Mouse (Mus musculus): Measurements from ENCODE around the gene Plppr3. TPM values are rescaled to one million over a fixed set of nuclear protein-coding genes. Genes with fewer than 3 reads are reported as not detected.
A peak's percentile ranks its signal among the peaks of the same experiment; 100 is the strongest.

Plppr3 gene
- total RNA-seq, 2 experiments from 2014 or later, result 2.5 to 2.9 TPM

GRCm38 (mm10) chr10:79817111-79817510 lies 57.3 kb downstream of the Plppr3 start:
- DNase-seq, result no peak

- DNase-seq, result no peak
Observed at GRCm38 (mm10) chr10:79815671-79816494, 58.6 kb downstream of the Plppr3 start.

GRCm38 (mm10) chr10:79814271-79814842 lies 60.1 kb downstream of the Plppr3 start:
- DNase-seq, result no peak

- peak; percentile 92 for DNase-seq
Observed at GRCm38 (mm10) chr10:79811736-79812637, 62.4 kb downstream of the Plppr3 start.

Small RNA genes within 50 kb of the gene (microRNA-seq; reads per million reads assigned to microRNA genes)
- 0 reads per million in 2 experiments for gene Mir6910

Other genes starting within 250 kb of the Plppr3 start
- gene Shc2, start 236.7 kb downstream of the Plppr3 start, total RNA-seq (2021), result 1 to 10 TPM; 3.2 to 3.7 TPM
- gene Odf3l2, start 228.9 kb downstream of the Plppr3 start, total RNA-seq (2021), result not detected
- gene Madcam1, start 210.1 kb downstream of the Plppr3 start, total RNA-seq (2021), result under 1 TPM; 0.36 to 0.67 TPM
- 10 to 100 TPM; 18.8 to 20.3 TPM for gene Tpgs1, start 205.3 kb downstream of the Plppr3 start, total RNA-seq (2021)
- 100 to 1,000 TPM; 134 to 145 TPM for gene Cdc34, start 192.4 kb downstream of the Plppr3 start, total RNA-seq (2021)
- 1 to 10 TPM; 2.9 to 3.7 TPM for gene Gzmm, start 185.6 kb downstream of the Plppr3 start, total RNA-seq (2021)
- gene Bsg, start 170.1 kb downstream of the Plppr3 start, total RNA-seq (2021), result 100 to 1,000 TPM; 793 to 876 TPM
- gene Hcn2, start 158.0 kb downstream of the Plppr3 start, total RNA-seq (2021), result 1 to 10 TPM; 7.6 to 9.5 TPM
- gene Polrmt, start 128.1 kb downstream of the Plppr3 start, total RNA-seq (2021), result 10 to 100 TPM; 35.4 to 39.6 TPM
- not detected for gene Fgf22, start 119.6 kb downstream of the Plppr3 start, total RNA-seq (2021)
- gene Rnf126, start 107.7 kb downstream of the Plppr3 start, total RNA-seq (2021), result 10 to 100 TPM; 40.3 to 45.9 TPM
- gene Fstl3, start 97.4 kb downstream of the Plppr3 start, total RNA-seq (2021), result 10 to 100 TPM; 10.3 TPM
- gene Prss57, start 83.7 kb downstream of the Plppr3 start, total RNA-seq (2021), result not detected
- gene Palm, start 81.1 kb downstream of the Plppr3 start, total RNA-seq (2021), result 10 to 100 TPM; 78.5 to 88.6 TPM
- gene Misp, start 53.6 kb downstream of the Plppr3 start, total RNA-seq (2021), result under 1 TPM; 0.14 to 0.45 TPM
- gene Ptbp1, start 20.2 kb downstream of the Plppr3 start, total RNA-seq (2021), result 100 to 1,000 TPM; 167 to 182 TPM
- not detected for gene Prtn3, start 158 bp downstream of the Plppr3 start, total RNA-seq (2021)
- gene Elane, start 11.6 kb upstream of the Plppr3 start, total RNA-seq (2021), result not detected
- gene Cfd, start 16.2 kb upstream of the Plppr3 start, total RNA-seq (2021), result under 1 TPM in 1 of 2 experiments, not detected in 1; 0.38 TPM
- 10 to 100 TPM; 67.1 to 68.2 TPM for gene Med16, start 34.3 kb upstream of the Plppr3 start, total RNA-seq (2021)
- gene Gm26602, start 36.2 kb upstream of the Plppr3 start, total RNA-seq (2021), result not detected
- gene Kiss1r, start 42.3 kb upstream of the Plppr3 start, total RNA-seq (2021), result under 1 TPM; 0.25 to 0.33 TPM
- gene R3hdm4, start 46.6 kb upstream of the Plppr3 start, total RNA-seq (2021), result 100 to 1,000 TPM in 1 of 2 experiments, 10 to 100 TPM in 1; 91.0 to 100 TPM
- 1 to 10 TPM; 4.2 to 4.3 TPM for gene Arid3a, start 52.4 kb upstream of the Plppr3 start, total RNA-seq (2021)
- gene Wdr18, start 85.5 kb upstream of the Plppr3 start, total RNA-seq (2021), result 10 to 100 TPM; 25.5 to 28.5 TPM
- gene Grin3b, start 96.1 kb upstream of the Plppr3 start, total RNA-seq (2021), result under 1 TPM in 1 of 2 experiments, not detected in 1; 0.21 TPM
- gene Tmem259, start 109.7 kb upstream of the Plppr3 start, total RNA-seq (2021), result 100 to 1,000 TPM; 117 to 120 TPM
- 100 to 1,000 TPM; 109 to 113 TPM for gene Cnn2, start 114.0 kb upstream of the Plppr3 start, total RNA-seq (2021)
- gene Abca7, start 121.9 kb upstream of the Plppr3 start, total RNA-seq (2021), result 1 to 10 TPM; 6.9 to 8.1 TPM
- gene Arhgap45, start 142.0 kb upstream of the Plppr3 start, total RNA-seq (2021), result 1 to 10 TPM; 4.0 to 4.1 TPM
- 10 to 100 TPM; 66.6 to 70.7 TPM for gene Polr2e, start 165.2 kb upstream of the Plppr3 start, total RNA-seq (2021)
- 100 to 1,000 TPM; 450 to 489 TPM for gene Gpx4, start 172.5 kb upstream of the Plppr3 start, total RNA-seq (2021)
- gene Sbno2, start 230.9 kb upstream of the Plppr3 start, total RNA-seq (2021), result 10 to 100 TPM; 19.0 to 19.4 TPM
- 10 to 100 TPM; 98.7 to 99.9 TPM for gene Stk11, start 241.2 kb upstream of the Plppr3 start, total RNA-seq (2021)